Mouse (Mus musculus): ENCODE measurements around the gene Cstf1.

The Cstf1 gene

GRCm38 (mm10) chr2:172376551-172376950 is 6.1 kb downstream of the Cstf1 start:
- no peak for DNase-seq (ENCODE audit: low spot score in 2 of 2)

- DNase-seq (ENCODE audit: low spot score in 2 of 2) = no peak
These were observed 6.6 kb downstream of the Cstf1 start for GRCm38 (mm10) chr2:172376999-172377515.

- no peak for DNase-seq (ENCODE audit: low spot score in 2 of 2)
These were observed 7.9 kb downstream of the Cstf1 start for GRCm38 (mm10) chr2:172378332-172378731.

GRCm38 (mm10) chr2:172380513-172380912 is 10.0 kb downstream of the Cstf1 start:
- no peak for DNase-seq (ENCODE audit: low spot score in 2 of 2)

GRCm38 (mm10) chr2:172381341-172381740 is 10.9 kb downstream of the Cstf1 start:
- DNase-seq (ENCODE audit: low spot score in 2 of 2) = no peak

- DNase-seq (ENCODE audit: low spot score in 2 of 2) = no peak
These were observed 11.4 kb downstream of the Cstf1 start for GRCm38 (mm10) chr2:172381898-172382297.

- DNase-seq (ENCODE audit: low spot score in 2 of 2) = no peak
These were observed 14.2 kb downstream of the Cstf1 start for GRCm38 (mm10) chr2:172384715-172385114.

GRCm38 (mm10) chr2:172390341-172390740 is 19.9 kb downstream of the Cstf1 start:
- DNase-seq (ENCODE audit: low spot score in 2 of 2) = no peak

GRCm38 (mm10) chr2:172392041-172392521 is 21.6 kb downstream of the Cstf1 start:
- no peak for DNase-seq (ENCODE audit: low spot score in 2 of 2)

- no peak for DNase-seq (ENCODE audit: low spot score in 2 of 2)
These were observed 23.0 kb downstream of the Cstf1 start, which contains the start of gene Cass4 for GRCm38 (mm10) chr2:172393391-172394051. TSS of gene Cass4 (plus strand) at chr2:172393794.

GRCm38 (mm10) chr2:172394052-172394392 is 23.5 kb downstream of the Cstf1 start:
- no peak for DNase-seq (ENCODE audit: low spot score in 2 of 2)

- no peak for DNase-seq (ENCODE audit: low spot score in 2 of 2)
These were observed 24.2 kb downstream of the Cstf1 start for GRCm38 (mm10) chr2:172394671-172395070.

GRCm38 (mm10) chr2:172395961-172396360 is 25.5 kb downstream of the Cstf1 start:
- DNase-seq (ENCODE audit: low spot score in 2 of 2) = no peak

GRCm38 (mm10) chr2:172399901-172400300 is 29.4 kb downstream of the Cstf1 start:
- no peak for DNase-seq (ENCODE audit: low spot score in 2 of 2)

GRCm38 (mm10) chr2:172401116-172401825 is 30.8 kb downstream of the Cstf1 start:
- no peak for DNase-seq (ENCODE audit: low spot score in 2 of 2)

GRCm38 (mm10) chr2:172404239-172404638 is 33.8 kb downstream of the Cstf1 start:
- DNase-seq (ENCODE audit: low spot score in 2 of 2) = no peak

GRCm38 (mm10) chr2:172405011-172405410 is 34.5 kb downstream of the Cstf1 start:
- DNase-seq (ENCODE audit: low spot score in 2 of 2) = no peak

- DNase-seq (ENCODE audit: low spot score in 2 of 2) = no peak
These were observed 35.7 kb downstream of the Cstf1 start for GRCm38 (mm10) chr2:172406173-172406572.

- no peak for DNase-seq (ENCODE audit: low spot score in 2 of 2)
These were observed 37.0 kb downstream of the Cstf1 start for GRCm38 (mm10) chr2:172407499-172407898.

GRCm38 (mm10) chr2:172410686-172411085 is 40.2 kb downstream of the Cstf1 start:
- DNase-seq (ENCODE audit: low spot score in 2 of 2) = no peak

- no peak for DNase-seq (ENCODE audit: low spot score in 2 of 2)
These were observed 40.6 kb downstream of the Cstf1 start for GRCm38 (mm10) chr2:172411091-172411490.

- no peak for DNase-seq (ENCODE audit: low spot score in 2 of 2)
These were observed 42.0 kb downstream of the Cstf1 start for GRCm38 (mm10) chr2:172412454-172412853.

GRCm38 (mm10) chr2:172413273-172413672 is 42.8 kb downstream of the Cstf1 start:
- no peak for DNase-seq (ENCODE audit: low spot score in 2 of 2)

Measured in urinary bladder, postnatal 4 days (tissue).